Mouse (Mus musculus) embryonic stem cell, embryonic (primary cell): ENCODE data around the gene Galr2.

Experiments
- CTCF ChIA-PET, 4 experiments: fragments of 300-600 bp in 2 of 4; fragments of 350-600 bp in 2 of 4; sonication (Branson Sonifier 250); formaldehyde crosslinking; loops; one replicate each; lab custom pipeline; 2022; ENCODE audit warnings: inconsistent platforms in 2 of 4; lab: Charles Lee
- POLR2A ChIA-PET, 4 experiments: fragments of 300-600 bp in 2 of 4; fragments of 350-600 bp in 2 of 4; sonication (Branson Sonifier 250); formaldehyde crosslinking; loops; one replicate each; lab custom pipeline; 2022; ENCODE audit warnings: antibody characterized with exemption in 4 of 4, inconsistent platforms in 1 of 4; lab: Charles Lee

Galr2 gene

GRCm38 (mm10) chr11:116309601-116310000 lies 28.9 kb downstream of the Galr2 start:
- POLR2A ChIA-PET, result interaction anchor here in 2 of 4 experiments (1.0 to 1.2 kb wide), 2 partner anchors 71 to 137 kb away, joined by 3 read pairs; no protein-coding TSS in a partner anchor
- CTCF ChIA-PET, result interaction anchor here in 2 of 4 experiments (0.6 to 1.3 kb wide), 3 partner anchors 9 to 95 kb away, joined by 3 to 5 read pairs (median 4); no protein-coding TSS in a partner anchor

DNA sequence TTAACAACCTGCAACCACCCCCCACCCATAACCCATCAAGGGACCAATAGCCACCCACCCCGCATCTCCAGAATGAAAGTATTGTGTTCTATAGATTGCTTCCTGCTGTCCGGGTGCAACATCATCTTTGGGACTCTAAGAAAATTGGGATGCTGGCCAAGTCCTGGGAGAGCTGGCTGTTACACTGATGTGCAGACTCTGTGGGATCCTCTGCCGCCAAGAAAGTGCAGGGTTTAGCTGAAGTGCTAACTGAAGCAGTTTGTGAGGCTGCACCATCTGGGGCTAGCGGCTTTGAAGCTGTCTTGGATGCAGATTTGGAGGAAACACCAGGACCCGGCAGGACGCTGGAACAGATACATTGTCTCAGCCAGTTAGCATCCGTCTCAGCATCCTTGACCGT lies 30.4 kb downstream of the Galr2 start:
- ChIA-PET POLR2A (interaction anchor here (0.7 to 1.9 kb wide), 4 partner anchors 17 to 318 kb away, joined by 3 to 4 read pairs (median 3); no protein-coding TSS in a partner anchor), CTCF (interaction anchor here in 3 of 4 experiments (0.6 to 1.2 kb wide), 3 partner anchors 33 to 153 kb away, joined by 3 to 8 read pairs (median 5); no protein-coding TSS in a partner anchor)

- CTCF ChIA-PET, result interaction anchor here in 2 of 4 experiments (0.6 to 1.2 kb wide), 3 partner anchors 138 to 263 kb away, joined by 3 to 5 read pairs (median 3); no protein-coding TSS in a partner anchor
- POLR2A ChIA-PET, result interaction anchor here in 3 of 4 experiments (0.6 to 1.9 kb wide), 5 partner anchors 16 to 552 kb away, joined by 3 to 4 read pairs (median 3); no protein-coding TSS in a partner anchor
These were observed 31.6 kb downstream of the Galr2 start for GRCm38 (mm10) chr11:116312359-116312758.

DNA sequence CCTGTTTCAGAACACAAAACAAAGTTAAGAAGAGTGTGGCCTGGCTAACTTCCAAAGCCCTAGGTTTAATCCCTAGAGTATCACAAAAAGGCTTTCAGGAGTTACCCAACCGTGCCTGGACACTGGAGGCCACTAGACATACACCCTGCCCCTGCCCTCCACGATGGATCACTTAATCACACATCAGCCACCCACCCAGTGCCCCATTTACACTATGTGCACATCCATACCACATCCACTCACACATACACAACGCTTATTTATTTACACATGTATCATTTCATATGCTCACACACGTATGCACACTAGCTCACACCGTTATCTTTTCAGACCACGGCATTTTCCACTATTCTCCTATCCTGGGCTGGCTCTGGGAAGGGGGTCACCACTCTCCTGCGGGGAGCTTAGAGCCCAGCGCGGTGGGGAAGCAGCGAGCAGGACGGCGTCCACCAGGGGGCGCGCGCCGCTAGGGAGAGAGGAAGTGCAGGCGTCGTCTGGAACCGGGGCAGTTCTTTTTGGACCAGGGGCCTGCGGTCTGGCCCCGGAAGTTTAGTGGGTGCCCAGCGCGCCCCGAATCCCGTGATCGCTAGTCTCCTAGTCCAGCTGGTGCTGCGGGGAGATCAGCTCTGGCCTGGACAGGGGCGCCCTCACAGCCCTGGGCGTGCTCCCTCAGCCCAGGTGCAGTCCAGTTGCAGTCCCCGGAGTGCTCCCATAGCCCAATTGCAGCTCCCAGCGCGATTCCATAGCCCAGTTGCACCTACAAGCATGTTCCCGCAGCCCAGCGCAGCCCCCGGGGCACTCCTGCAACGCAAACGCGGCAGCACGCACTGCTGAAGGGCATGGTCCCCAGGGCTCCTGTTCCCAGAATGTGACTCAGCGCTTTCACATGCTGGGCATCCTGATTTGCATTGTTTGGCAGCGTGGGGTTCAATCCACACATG lies 38.2 kb downstream of the Galr2 start:
- ChIA-PET POLR2A (interaction anchor here in 3 of 4 experiments (0.6 to 3.5 kb wide), 33 partner anchors 9 to 319 kb away, joined by 3 to 12 read pairs (median 3); partner anchors contain the start of genes Exoc7 (in 2 of the 3), Foxj1 (in 2 of the 3) and Srp68 (in 1 of the 3)), CTCF (interaction anchor here (0.5 to 4.0 kb wide), 116 partner anchors 8 to 653 kb away, joined by 3 to 65 read pairs (median 4); partner anchors contain the start of genes Exoc7 (in 4 of the 4), Foxj1 (in 2 of the 4), Prpsap1 (in 2 of the 4) and Galr2 (in 1 of the 4))

- ChIA-PET CTCF (interaction anchor here (0.6 to 2.2 kb wide), 12 partner anchors 8 to 298 kb away, joined by 3 to 14 read pairs (median 3); partner anchors contain the start of gene Foxj1 (in 1 of the 4)), POLR2A (interaction anchor here in 3 of 4 experiments (0.6 to 2.7 kb wide), 15 partner anchors 8 to 309 kb away, joined by 3 to 8 read pairs (median 3); partner anchors contain the start of gene Foxj1 (in 1 of the 3))
These were observed 46.3 kb downstream of the Galr2 start for GRCm38 (mm10) chr11:116326963-116327603.

DNA sequence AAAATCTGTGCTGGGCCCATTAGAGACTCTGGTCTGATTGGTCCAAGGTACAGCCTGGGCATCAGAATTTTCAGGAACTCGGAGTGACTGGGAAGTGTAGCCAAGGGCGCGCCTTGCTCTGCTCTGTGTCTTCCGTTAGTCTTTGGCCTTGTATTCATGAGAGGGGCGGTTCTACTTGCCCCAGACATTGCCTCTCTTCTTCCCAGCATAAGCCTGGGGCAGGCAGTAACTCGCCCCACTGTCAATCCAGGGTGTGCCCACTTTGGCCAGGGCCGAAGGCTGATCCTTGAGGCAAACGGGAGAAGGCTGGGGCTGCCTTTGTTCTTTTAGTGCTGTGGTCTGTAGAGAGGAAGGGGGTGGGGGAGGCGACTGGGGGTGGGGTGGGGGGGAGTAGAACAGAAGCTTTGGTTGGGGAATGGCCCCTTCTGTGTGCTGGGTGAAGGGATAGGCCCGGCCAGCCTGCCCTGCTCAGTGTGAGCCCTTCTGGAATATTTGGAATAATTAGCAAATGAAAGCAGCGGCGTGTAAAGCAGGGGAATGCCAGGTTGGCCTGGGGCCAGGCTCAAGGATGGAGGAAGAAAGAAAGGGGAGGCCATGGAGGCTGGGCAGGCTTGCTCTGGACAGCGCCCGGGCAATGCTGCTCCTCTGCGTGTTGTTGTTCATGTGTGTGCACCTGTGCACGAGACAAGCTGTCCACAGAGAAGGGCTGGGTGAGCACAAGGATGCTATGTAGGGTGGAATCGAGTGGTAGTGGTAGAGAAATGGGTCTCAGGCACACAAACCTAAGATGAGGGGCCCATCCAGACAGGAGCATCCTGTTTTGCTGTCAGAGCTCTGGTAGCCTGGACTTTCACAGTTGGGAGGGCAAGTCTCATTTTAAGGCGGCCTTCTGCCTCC lies 48.8 kb downstream of the Galr2 start:
- ChIA-PET POLR2A (interaction anchor here (0.6 to 1.7 kb wide), 11 partner anchors 10 to 1468 kb away, joined by 3 to 8 read pairs (median 3); partner anchors contain the start of gene Exoc7 (in 1 of the 4)), CTCF (interaction anchor here in 2 of 4 experiments (0.8 to 1.7 kb wide), 3 partner anchors 11 to 117 kb away, joined by 3 to 5 read pairs (median 4); no protein-coding TSS in a partner anchor)

DNA sequence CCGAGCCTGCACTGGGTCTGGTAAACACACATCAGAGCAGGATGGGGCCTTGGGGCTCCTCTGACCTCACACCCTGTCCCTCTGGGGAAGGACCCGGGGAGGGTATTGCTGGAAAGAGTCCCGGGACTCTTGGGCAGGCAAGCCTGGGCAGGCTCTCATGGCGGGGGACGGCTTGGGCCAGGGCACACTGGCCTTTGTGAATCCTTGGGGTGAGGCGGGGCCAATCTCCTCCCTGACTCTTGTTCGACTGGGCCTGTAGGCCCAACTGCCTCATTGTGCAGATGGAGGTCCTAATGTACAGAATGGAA lies 49.4 kb downstream of the Galr2 start:
- CTCF ChIA-PET, result interaction anchor here in 3 of 4 experiments (0.8 to 1.7 kb wide), 3 partner anchors 11 kb away, joined by 3 to 5 read pairs (median 4); no protein-coding TSS in a partner anchor
- POLR2A ChIA-PET, result interaction anchor here (0.6 to 1.7 kb wide), 11 partner anchors 11 to 1469 kb away, joined by 3 to 8 read pairs (median 3); partner anchors contain the start of gene Exoc7 (in 1 of the 4)

- CTCF ChIA-PET, result interaction anchor here in 2 of 4 experiments (0.6 to 2.3 kb wide), 4 partner anchors 12 to 41 kb away, joined by 3 to 8 read pairs (median 4); no protein-coding TSS in a partner anchor
- POLR2A ChIA-PET, result interaction anchor here (0.5 to 1.0 kb wide), 8 partner anchors 9 to 256 kb away, joined by 3 to 4 read pairs (median 3); no protein-coding TSS in a partner anchor
These were observed 51.7 kb downstream of the Galr2 start for GRCm38 (mm10) chr11:116332232-116332982.

GRCm38 (mm10) chr11:116332983-116333270 lies 52.2 kb downstream of the Galr2 start:
- CTCF ChIA-PET, result interaction anchor here in 1 of 4 experiments (1.4 to 2.3 kb wide), 2 partner anchors 12 to 14 kb away, joined by 3 to 8 read pairs; no protein-coding TSS in a partner anchor
- POLR2A ChIA-PET, result interaction anchor here in 2 of 4 experiments (1.0 kb wide), 2 partner anchors 11 to 17 kb away, joined by 3 read pairs; no protein-coding TSS in a partner anchor
